Mouse (Mus musculus): ENCODE measurements around the gene Nrp1.

DNA sequence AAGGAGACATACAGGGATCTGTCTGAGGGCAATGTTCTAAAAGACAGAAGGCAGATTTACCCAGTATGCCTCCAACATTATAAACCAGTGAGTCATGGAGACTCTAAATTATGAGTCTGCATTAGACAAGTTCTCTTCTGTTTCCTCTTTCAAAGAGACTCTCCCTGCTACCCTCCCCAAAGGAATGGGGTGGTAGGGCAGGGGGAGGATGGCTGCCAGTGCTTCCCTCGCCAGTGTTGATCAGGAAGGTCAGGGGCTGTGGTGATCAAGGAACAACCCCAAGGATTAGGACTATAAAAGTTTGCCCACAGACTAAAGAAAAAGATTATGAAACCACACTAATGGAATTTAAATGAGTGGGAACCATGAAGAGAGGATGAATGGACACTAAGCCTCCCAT lies 70.6 kb downstream of the Nrp1 start:
- TF ChIP-seq CTCF (IDR thresholded peaks at IDR 0.05; ENCODE audit: control insufficient read depth, insufficient read depth, low read length) (no peak), POLR2A (IDR thresholded peaks at IDR 0.05; ENCODE audit: borderline replicate concordance, control insufficient read depth, low read depth, low read length) (no peak)
